Mouse (Mus musculus) embryonic facial prominence, embryonic 15.5 days (tissue): Measurements from ENCODE around the gene Tbx3. TPM values are rescaled to one million over a fixed set of nuclear protein-coding genes. Genes with fewer than 3 reads are reported as not detected.

Experiments
- ATAC-seq: fragments of 200-750 bp; cut with Nextera tagmentation; 2 replicates; pipeline ENCODE4 v1.8.0; 2017; ENCODE audit warnings: low read depth, moderate TSS enrichment; ENCODE audit not compliant: insufficient number of reproducible peaks, low FRiP score, low TSS enrichment
- H3K27ac ChIP-seq: fragments of 300-500 bp; sonication (generic); replicated peaks from 2 replicates; pipeline ENCODE4 v1.5.1; 2015; ENCODE audit warnings: mild to moderate bottlenecking, inconsistent platforms
- H3K27me3 ChIP-seq: fragments of 300-500 bp; sonication (generic); 2 replicates; pipeline ENCODE4 v1.6.1; 2015; ENCODE audit warnings: inconsistent platforms
- H3K36me3 ChIP-seq: fragments of 300-500 bp; sonication (generic); 2 replicates; pipeline ENCODE4 v1.6.1; 2015; ENCODE audit warnings: mild to moderate bottlenecking, inconsistent platforms
- H3K4me1 ChIP-seq: fragments of 300-500 bp; sonication (generic); 2 replicates; pipeline ENCODE4 v1.6.1; 2015; ENCODE audit warnings: inconsistent platforms
- H3K4me2 ChIP-seq: fragments of 300-500 bp; sonication (generic); replicated peaks from 2 replicates; pipeline ENCODE4 v1.6.1; 2015; ENCODE audit warnings: mild to moderate bottlenecking, inconsistent platforms
- H3K4me3 ChIP-seq: fragments of 300-500 bp; sonication (generic); replicated peaks from 2 replicates; pipeline ENCODE4 v1.5.1; 2015; ENCODE audit warnings: mild to moderate bottlenecking, inconsistent platforms
- H3K9ac ChIP-seq: fragments of 300-500 bp; sonication (generic); 2 replicates; pipeline ENCODE4 v1.6.1; 2015; ENCODE audit warnings: inconsistent platforms
- H3K9me3 ChIP-seq: fragments of 300-500 bp; sonication (generic); replicated peaks from 2 replicates; pipeline ENCODE4 v1.6.1; 2016; ENCODE audit warnings: inconsistent platforms
- WGBS: fragments of 180-500 bp; shearing (Covaris S2); methylation state at CpG from one replicate; pipeline ENCODE4 v1.1.7; 2015; 5-methylcytosine and 5-hydroxymethylcytosine counted together
- polyA plus RNA-seq: library from polyadenylated mRNA; unstranded; fragments of >200 nt; fragmentation: Nextera tagmentation; extraction: Ambion mirVana; gene quantifications from 2 replicates; pipeline ENCODE4 v1.2.1, GENCODE M21; 2015

Tbx3 gene
- polyA plus RNA-seq: 38.8 and 42.1 TPM in 2 replicates

DNA sequence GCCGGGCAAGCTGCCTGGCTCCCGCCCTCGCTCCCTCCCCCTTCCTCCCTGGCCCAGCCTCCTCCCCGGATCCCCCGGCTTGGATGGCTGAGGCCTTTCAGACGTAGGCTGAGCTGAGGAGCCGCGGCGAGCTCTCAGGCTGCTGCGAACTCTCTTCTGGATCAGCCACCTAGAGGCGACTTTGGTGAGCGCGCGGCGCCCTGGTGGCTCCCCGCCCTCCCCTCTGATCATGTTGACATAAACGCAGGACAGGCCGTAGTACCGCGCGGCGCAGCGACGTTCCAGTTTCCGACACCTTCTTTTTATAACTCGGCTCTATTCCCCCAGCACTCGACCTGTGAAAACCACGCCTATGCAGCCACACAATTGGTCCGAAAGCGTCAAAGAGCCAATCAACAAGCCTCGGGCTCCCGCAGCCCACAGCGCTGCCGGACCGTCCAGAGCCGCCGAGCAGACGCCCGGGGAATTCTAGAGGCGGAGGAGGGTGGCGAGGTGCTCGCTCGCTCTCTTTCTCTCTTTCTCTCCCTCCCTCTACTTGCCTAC is at the start of gene Tbx3:
Tbx3 (plus strand) TSS at position 104 of the 543 bp plus-strand sequence.
- WGBS: 0% methylated on average over 43 of the region's 43 CpGs
- H3K27me3 ChIP-seq: peaks cover 34% of the 10 kb centered on the region

DNA sequence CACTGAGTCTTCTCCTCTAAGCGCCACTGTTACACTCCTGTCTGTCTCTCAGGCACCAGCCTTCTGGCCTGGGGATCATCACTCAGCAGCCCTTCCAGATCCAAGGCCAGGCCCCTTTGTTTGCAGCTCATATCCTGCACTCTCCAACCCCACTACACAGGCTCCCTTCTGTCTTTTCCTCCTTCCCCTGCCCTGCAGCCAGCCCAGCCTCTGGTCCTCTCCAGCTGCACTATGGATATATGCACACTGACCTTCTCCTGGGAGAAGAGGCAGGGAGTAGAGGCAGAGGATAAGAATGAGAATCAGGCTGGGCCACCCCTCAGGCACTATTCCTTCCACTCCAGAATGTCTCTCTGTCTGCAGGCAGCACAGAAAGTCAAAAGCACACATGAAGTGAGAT is 48.4 kb upstream of the Tbx3 start:
- Histone ChIP-seq H3K36me3 (no peaks in the 10 kb centered on the region), H3K9me3 (no peaks in the 10 kb centered on the region), H3K27ac (no peak overlapping the region), H3K27me3 (peaks cover 16% of the 10 kb centered on the region), H3K4me3 (no peak overlapping the region), H3K9ac (no peak overlapping the region), H3K4me1 (peaks cover 31% of the 10 kb centered on the region), H3K4me2 (no peak overlapping the region)
- ATAC-seq: no peak
- WGBS: 44% methylated on average over 1 of the region's 1 CpGs

More for the DNA sequence above, at the start of gene Tbx3:
- H3K36me3 ChIP-seq: no peaks in the 10 kb centered on the region
- H3K4me2 ChIP-seq: peak within 1 kb of the TSS; percentile 78
- peak within 1 kb of the TSS; percentile 64 for H3K4me3 ChIP-seq
- H3K4me1 ChIP-seq: peaks cover 28% of the 10 kb centered on the region
- peak within 1 kb of the TSS; percentile 89 for H3K9ac ChIP-seq
- peak within 1 kb of the TSS; percentile 99 for H3K27ac ChIP-seq
- peak; percentile 95 for ATAC-seq
- H3K9me3 ChIP-seq: no peaks in the 10 kb centered on the region

DNA sequence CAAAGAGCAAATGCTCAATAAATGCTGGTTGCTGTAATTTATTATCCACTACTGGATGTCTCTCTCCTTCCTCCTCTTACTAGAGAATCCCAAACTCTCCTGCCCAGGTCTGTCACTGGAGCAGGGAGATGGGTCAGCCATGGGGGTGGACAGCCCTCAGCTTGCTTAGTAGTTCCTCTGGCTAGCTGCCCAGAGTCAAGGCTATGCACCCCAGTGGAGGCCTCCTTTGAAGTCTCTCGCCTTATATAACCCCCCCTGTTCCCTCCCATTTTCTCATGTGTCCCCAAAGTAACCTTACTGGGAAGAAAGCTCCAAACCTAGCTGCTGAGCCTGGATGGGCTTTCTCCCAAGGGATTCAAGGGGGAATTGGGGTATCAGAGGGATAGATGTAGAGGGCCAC is 45.9 kb upstream of the Tbx3 start:
- Histone ChIP-seq H3K4me2 (no peak overlapping the region), H3K27ac (no peak overlapping the region), H3K9me3 (no peaks in the 10 kb centered on the region), H3K9ac (no peak overlapping the region), H3K4me3 (no peak overlapping the region), H3K27me3 (peaks cover 32% of the 10 kb centered on the region), H3K36me3 (no peaks in the 10 kb centered on the region), H3K4me1 (peaks cover 30% of the 10 kb centered on the region)
- ATAC-seq: no peak
- 46% methylated on average over 1 of the region's 1 CpGs for WGBS

DNA sequence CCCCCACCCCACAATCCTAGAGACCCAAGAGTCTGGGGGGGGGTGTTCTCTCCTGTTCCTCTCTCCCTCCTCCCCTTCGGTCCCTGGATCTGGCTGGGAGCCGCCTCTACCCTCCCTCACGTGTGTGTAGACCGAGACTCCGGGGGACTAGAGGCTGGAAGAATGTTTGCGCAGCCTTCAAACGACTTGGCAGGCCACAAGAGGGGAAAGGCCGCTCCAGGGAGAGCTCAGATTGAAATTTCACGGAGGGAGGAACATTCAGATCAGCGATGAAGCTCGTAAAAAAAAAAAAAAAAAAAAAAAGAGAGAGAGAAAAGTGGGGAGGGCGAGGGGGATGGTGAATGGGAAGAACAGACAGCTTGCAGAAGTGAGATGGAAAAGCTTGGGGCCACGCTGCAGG is 44.9 kb upstream of the Tbx3 start:
- Histone ChIP-seq H3K9me3 (no peaks in the 10 kb centered on the region), H3K27me3 (peaks cover 32% of the 10 kb centered on the region), H3K4me2 (0 out of 2 replicates have a peak overlapping the region, but pooled peaks have one; percentile 22), H3K4me3 (no peak overlapping the region), H3K36me3 (no peaks in the 10 kb centered on the region), H3K4me1 (peaks cover 20% of the 10 kb centered on the region), H3K27ac (no peak overlapping the region), H3K9ac (no peak overlapping the region)
- WGBS: 9% methylated on average over 13 of the region's 13 CpGs
- ATAC-seq: no peak

DNA sequence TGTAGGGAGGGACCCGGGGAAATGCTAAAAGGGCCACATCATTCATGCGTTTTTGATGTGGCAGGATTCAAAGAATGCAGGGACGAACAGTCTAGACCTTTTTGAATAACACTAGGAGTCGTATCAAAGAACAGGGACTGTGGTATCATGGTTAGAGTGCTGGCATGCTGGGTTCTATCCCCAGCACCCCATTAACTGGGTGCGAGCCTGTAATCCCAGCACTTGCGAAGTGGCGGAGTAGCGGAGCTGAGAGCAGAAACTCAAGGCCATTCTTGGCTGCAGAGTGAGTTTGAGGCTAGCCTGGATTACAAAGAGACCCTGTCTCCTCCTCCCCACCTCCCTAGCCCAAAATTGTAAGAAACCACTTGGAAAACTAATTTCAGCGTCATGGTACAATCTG is 44.3 kb upstream of the Tbx3 start:
- H3K9me3 ChIP-seq: no peaks in the 10 kb centered on the region
- no peak overlapping the region for H3K4me3 ChIP-seq
- H3K27ac ChIP-seq: peak overlapping the region; percentile 45; the same call in 1 of the 2 replicates
- WGBS: 30% methylated on average over 9 of the region's 9 CpGs
- peaks cover 20% of the 10 kb centered on the region for H3K4me1 ChIP-seq
- no peaks in the 10 kb centered on the region for H3K36me3 ChIP-seq
- H3K27me3 ChIP-seq: peaks cover 32% of the 10 kb centered on the region
- H3K9ac ChIP-seq: no peak overlapping the region
- no peak for ATAC-seq
- H3K4me2 ChIP-seq: peak overlapping the region; percentile 37; the same call in 1 of the 2 replicates

DNA sequence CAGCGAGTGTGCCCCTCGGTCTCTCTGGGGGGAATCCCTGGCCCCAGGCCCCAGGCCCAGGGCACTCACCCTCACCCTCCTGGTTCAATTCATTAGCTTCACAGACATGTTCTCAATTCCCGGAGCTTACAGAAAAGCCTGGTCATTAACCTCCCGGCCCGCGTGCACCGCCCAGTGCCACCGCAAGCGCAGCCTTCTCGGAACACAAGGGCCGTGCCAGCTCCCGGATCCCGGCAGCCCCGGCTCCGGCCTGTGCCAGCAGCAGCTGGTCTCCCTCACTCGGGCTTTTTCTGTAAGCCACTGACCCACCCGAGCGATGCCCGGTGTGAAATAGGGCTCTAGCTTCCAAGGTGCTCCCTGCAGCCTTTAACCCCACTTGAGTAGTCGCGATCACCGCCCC is 43.8 kb upstream of the Tbx3 start:
- Histone ChIP-seq H3K4me3 (0 out of 2 replicates have a peak overlapping the region, but pooled peaks have one; percentile 2), H3K9ac (no peak overlapping the region), H3K4me2 (peak overlapping the region; percentile 37), H3K9me3 (no peaks in the 10 kb centered on the region), H3K27ac (peak overlapping the region; percentile 45), H3K27me3 (peaks cover 32% of the 10 kb centered on the region), H3K4me1 (peaks cover 20% of the 10 kb centered on the region), H3K36me3 (no peaks in the 10 kb centered on the region)
- ATAC-seq: peak; percentile 60; the same call in 1 of the 2 replicates
- 12% methylated on average over 22 of the region's 22 CpGs for WGBS

DNA sequence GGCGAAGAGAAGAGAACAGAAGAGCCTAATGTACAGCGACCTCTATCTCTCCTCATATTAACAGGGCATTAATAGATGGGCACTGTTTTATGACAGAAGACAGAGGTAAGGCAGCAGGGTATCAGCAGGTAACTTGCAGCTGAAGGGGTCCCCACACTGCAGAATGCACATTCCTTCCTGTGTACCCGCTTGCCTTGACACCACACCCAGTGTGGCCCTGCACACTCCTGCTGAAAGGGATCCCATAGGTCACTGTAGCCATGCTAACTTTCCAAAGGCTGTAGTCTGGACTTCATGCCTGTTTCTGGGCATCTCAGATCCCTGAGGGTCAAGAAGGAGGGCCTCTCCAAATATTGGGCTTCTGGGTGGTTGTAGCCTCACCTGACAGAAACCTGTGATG is 42.4 kb upstream of the Tbx3 start:
- H3K4me3 ChIP-seq: no peak overlapping the region
- no peak for ATAC-seq
- H3K27ac ChIP-seq: no peak overlapping the region
- H3K4me1 ChIP-seq: peaks cover 20% of the 10 kb centered on the region
- no peaks in the 10 kb centered on the region for H3K36me3 ChIP-seq
- H3K9me3 ChIP-seq: no peaks in the 10 kb centered on the region
- H3K27me3 ChIP-seq: peaks cover 32% of the 10 kb centered on the region
- H3K4me2 ChIP-seq: no peak overlapping the region
- no peak overlapping the region for H3K9ac ChIP-seq
- WGBS: 85% methylated on average over 3 of the region's 3 CpGs

DNA sequence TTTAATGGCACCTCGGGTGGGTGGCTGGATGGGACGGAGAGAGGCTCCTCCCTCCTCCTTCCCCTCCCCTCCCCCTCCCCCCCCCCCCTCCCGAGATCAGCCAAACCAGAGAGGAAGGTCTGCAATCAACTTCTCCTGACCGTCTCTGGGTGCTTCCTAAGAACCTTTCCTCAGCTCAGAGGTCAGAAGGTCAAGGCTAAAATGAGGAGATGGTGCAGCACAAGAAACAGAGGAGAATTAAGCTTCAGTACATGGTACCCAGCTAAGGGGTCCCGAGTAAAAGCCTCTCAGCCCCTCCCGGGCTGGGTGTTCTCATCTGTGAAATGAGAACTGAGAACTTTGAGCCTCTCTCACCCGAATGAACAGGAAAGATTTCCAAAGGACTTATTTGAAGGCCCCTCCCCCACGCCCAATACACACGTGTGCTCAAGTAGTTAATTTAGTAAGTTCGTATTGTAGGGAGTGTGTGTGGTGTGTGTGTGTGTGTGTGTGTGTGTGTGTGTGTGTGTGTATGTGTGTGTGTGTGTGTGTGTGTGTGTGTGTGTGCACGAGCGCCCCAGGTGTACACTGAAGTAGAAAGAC is 41.6 kb upstream of the Tbx3 start:
- H3K4me2 ChIP-seq: no peak overlapping the region
- peaks cover 32% of the 10 kb centered on the region for H3K27me3 ChIP-seq
- no peak overlapping the region for H3K9ac ChIP-seq
- 13% methylated on average over 10 of the region's 12 CpGs for WGBS
- H3K4me3 ChIP-seq: no peak overlapping the region
- peaks cover 20% of the 10 kb centered on the region for H3K4me1 ChIP-seq
- no peak overlapping the region for H3K27ac ChIP-seq
- H3K36me3 ChIP-seq: no peaks in the 10 kb centered on the region
- ATAC-seq: no peak
- H3K9me3 ChIP-seq: no peaks in the 10 kb centered on the region

DNA sequence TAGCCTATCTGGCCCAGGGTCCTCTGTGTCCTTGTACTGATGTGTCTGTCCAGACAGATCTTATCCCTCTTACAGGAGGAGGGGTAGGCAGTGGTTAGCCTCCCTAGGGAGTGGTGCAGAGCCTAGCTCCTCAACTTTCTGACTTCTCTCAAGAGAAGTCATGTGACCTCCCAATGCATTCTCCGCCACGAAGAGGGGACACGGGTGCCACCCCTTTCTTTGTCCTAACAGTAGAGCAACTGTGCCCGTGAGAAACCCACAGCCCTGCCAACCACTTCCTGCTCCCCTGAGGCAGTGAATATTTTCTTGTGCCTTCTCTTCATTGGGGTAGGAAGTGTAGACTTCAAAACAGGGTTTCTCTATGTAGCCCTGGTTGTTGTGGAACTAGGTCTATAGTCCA is 36.9 kb upstream of the Tbx3 start:
- H3K27ac ChIP-seq: no peak overlapping the region
- no peak overlapping the region for H3K9ac ChIP-seq
- H3K27me3 ChIP-seq: 0 out of 2 replicates have a peak, but pooled peaks cover 4% of the 10 kb centered on the region
- no peaks in the 10 kb centered on the region for H3K36me3 ChIP-seq
- WGBS: 76% methylated on average over 4 of the region's 4 CpGs
- H3K4me1 ChIP-seq: no peaks in the 10 kb centered on the region
- H3K4me3 ChIP-seq: no peak overlapping the region
- ATAC-seq: no peak
- H3K9me3 ChIP-seq: no peaks in the 10 kb centered on the region
- H3K4me2 ChIP-seq: no peak overlapping the region

DNA sequence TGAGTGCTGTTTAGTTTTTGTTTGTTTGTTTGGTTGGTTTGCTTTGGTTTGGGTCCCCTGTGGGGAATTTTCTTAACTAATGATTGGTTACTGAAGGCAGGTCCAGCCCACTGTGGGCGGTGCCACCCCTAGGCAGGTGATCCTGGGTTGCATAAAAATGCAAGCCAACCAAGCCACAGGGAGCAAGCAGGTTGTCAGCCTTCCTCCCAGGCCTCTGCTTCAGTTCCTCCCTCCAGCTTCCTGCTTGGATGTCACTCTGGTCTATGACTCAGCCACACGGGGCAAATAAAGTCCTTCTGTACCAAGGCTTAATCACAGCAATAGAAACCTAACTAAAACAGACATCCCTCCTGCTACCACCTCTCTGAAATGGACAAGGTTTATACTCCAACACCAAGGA is 35.6 kb upstream of the Tbx3 start:
- H3K4me2 ChIP-seq: no peak overlapping the region
- no peak overlapping the region for H3K27ac ChIP-seq
- no peak overlapping the region for H3K4me3 ChIP-seq
- no peaks in the 10 kb centered on the region for H3K4me1 ChIP-seq
- WGBS: 63% methylated on average over 2 of the region's 2 CpGs
- H3K36me3 ChIP-seq: no peaks in the 10 kb centered on the region
- H3K9me3 ChIP-seq: no peaks in the 10 kb centered on the region
- ATAC-seq: no peak
- H3K27me3 ChIP-seq: no peaks in the 10 kb centered on the region
- H3K9ac ChIP-seq: no peak overlapping the region

DNA sequence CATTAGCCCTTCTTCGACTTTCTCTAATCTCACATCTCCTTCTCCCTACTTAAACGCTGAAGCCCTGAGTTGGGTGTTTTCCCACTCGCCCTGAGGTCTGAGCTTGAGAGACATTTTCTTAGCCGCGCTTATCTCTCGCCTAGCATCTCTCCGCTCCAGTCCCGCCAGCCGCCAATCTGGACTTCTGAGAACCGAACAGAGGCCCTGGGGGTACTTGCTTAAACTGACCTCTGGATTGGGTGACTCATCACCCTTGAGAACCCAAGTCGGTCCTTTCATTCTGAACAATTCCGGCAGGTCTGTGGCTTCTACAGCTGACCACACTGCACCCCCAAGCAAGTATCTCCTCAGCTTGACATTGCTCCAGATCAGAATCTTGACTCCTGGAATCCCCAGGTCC is 32.2 kb upstream of the Tbx3 start:
- 54% methylated on average over 12 of the region's 12 CpGs for WGBS

DNA sequence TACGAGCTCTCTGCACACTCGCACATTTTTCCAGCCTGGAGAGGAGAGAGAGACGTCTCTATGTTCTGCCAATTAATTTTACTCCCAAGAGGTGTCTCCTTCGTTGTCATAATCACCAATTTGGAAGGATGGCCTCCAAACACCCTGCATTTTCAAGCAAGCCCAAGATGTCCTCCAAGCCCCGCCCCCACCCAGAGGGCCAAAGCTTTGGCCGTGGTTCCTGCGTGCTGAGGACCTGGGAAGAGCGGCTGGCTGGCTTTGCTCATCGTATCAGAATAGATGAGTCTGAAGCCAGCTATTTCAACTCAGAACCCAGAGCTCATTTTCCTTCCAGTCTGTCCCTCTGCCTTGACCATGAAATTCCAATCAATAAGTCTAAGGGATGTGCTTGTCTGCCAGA is 29.4 kb upstream of the Tbx3 start:
- Histone ChIP-seq H3K27ac (no peak overlapping the region; the same call in 1 of the 2 replicates), H3K36me3 (no peaks in the 10 kb centered on the region), H3K9ac (no peak overlapping the region), H3K4me2 (no peak overlapping the region), H3K9me3 (no peaks in the 10 kb centered on the region), H3K4me3 (no peak overlapping the region), H3K4me1 (peaks cover 12% of the 10 kb centered on the region; the same call in 1 of the 2 replicates), H3K27me3 (peaks cover 10% of the 10 kb centered on the region)
- 59% methylated on average over 9 of the region's 9 CpGs for WGBS
- no peak for ATAC-seq

More for the DNA sequence above, 32.2 kb upstream of the Tbx3 start:
- Histone ChIP-seq H3K27ac (no peak overlapping the region), H3K9me3 (no peaks in the 10 kb centered on the region), H3K4me1 (0 out of 2 replicates have a peak, but pooled peaks cover 8% of the 10 kb centered on the region), H3K4me2 (no peak overlapping the region), H3K36me3 (no peaks in the 10 kb centered on the region), H3K9ac (no peak overlapping the region), H3K4me3 (no peak overlapping the region), H3K27me3 (peaks cover 5% of the 10 kb centered on the region; the same call in 1 of the 2 replicates)
- no peak for ATAC-seq
